In the genomic region with DNA sequence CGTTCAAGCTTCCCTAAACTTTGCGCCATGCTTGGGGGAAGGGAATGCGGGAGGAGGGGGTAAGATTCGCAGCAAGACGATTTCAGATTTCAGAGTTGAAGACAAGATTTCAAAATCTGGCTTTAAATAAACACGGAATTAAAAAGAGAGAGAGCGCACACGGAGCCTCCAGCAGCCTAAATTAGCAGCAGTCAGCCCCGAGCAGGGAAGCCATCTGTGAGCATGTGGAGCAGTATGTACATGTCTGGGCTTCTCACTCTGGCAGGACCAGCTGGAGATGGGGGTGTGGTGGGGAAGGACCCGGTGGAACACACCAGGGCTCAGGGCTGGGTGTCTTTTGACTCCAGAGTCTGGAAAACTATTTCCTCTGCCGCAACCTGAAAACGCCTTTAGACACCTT, we compare ENCODE assay signal across 10 mouse cellular contexts. TPM values are rescaled to one million over a fixed set of nuclear protein-coding genes. Genes with fewer than 3 reads are reported as not detected.
DNase-seq lines count a peak whose midpoint lies in the region; ATAC-seq and TF ChIP-seq lines count a peak whose summit lies in the region.
"Had no signal": no experiment of that assay in that cellular context is flagged by ENCODE, and none has a peak within 500 bp of the region (broad histone marks: within the 10 kb centered on the region; RNA-seq: fewer than 3 reads in every experiment).

No protein-coding gene starts in this region.

- no peaks in the 10 kb centered on the region for H3K36me3 ChIP-seq in midbrain, embryonic 12.5 days
- no peaks in the 10 kb centered on the region for H3K36me3 ChIP-seq in midbrain, postnatal 0 days (ENCODE audit: insufficient read depth, low read length)
- H3K36me3 ChIP-seq in stomach, embryonic 16.5 days (ENCODE audit: control insufficient read depth, insufficient read depth, low read length) = no peaks in the 10 kb centered on the region
- H3K36me3 ChIP-seq: heart, embryonic 12.5 days had no signal

- peak; percentile 38 for ATAC-seq in frontal cortex, adult (ENCODE audit: low TSS enrichment)
- ATAC-seq in midbrain, embryonic 12.5 days (ENCODE audit: low FRiP score, low read depth) = no peak
- ATAC-seq in midbrain, postnatal 0 days (ENCODE audit: low FRiP score) = no peak
- ATAC-seq in stomach, embryonic 16.5 days (ENCODE audit: insufficient read depth, low FRiP score) = peak; percentile 46; the same call in 1 of the 2 replicates

- H3K4me3 ChIP-seq in midbrain, embryonic 12.5 days = no peak overlapping the region
- no peak overlapping the region for H3K4me3 ChIP-seq in midbrain, postnatal 0 days (ENCODE audit: low read depth, low read length)
- 0 out of 2 replicates have a peak overlapping the region, but pooled peaks have one; percentile 0 for H3K4me3 ChIP-seq in stomach, embryonic 16.5 days (replicated peaks; ENCODE audit: low read length)
- H3K4me3 ChIP-seq: heart, embryonic 12.5 days had no signal

- H3K9ac ChIP-seq in midbrain, embryonic 12.5 days (replicated peaks) = 0 out of 2 replicates have a peak overlapping the region, but pooled peaks have one; percentile 11
- H3K9ac ChIP-seq in midbrain, postnatal 0 days (replicated peaks; ENCODE audit: low read length, poor library complexity, severe bottlenecking) = no peak overlapping the region
- H3K9ac ChIP-seq in stomach, embryonic 16.5 days (ENCODE audit: low read length) = peak overlapping the region; percentile 38; the same call in 1 of the 2 replicates
- H3K9ac ChIP-seq: heart, embryonic 12.5 days; liver, embryonic 14.5 days had no signal

- 0 out of 2 replicates have a peak overlapping the region, but pooled peaks have one; percentile 6 for H3K27ac ChIP-seq in midbrain, embryonic 12.5 days (replicated peaks)
- no peak overlapping the region for H3K27ac ChIP-seq in midbrain, postnatal 0 days (ENCODE audit: low read depth, low read length)
- peak overlapping the region; percentile 94 for H3K27ac ChIP-seq in stomach, embryonic 16.5 days (ENCODE audit: low read length)
- H3K27ac ChIP-seq: liver, embryonic 14.5 days had no signal

- intact Hi-C loops in gastrocnemius, postnatal 36 days (cut with DNase I) = no loop called here

- no peaks in the 10 kb centered on the region for H3K9me3 ChIP-seq in midbrain, embryonic 12.5 days
- no peaks in the 10 kb centered on the region for H3K9me3 ChIP-seq in midbrain, postnatal 0 days (ENCODE audit: low read length)
- H3K9me3 ChIP-seq in stomach, embryonic 16.5 days (replicated peaks; ENCODE audit: control insufficient read depth, low read length) = no peaks in the 10 kb centered on the region
- H3K9me3 ChIP-seq: heart, embryonic 12.5 days had no signal

- peaks cover 46% of the 10 kb centered on the region for H3K4me1 ChIP-seq in midbrain, embryonic 12.5 days
- no peaks in the 10 kb centered on the region for H3K4me1 ChIP-seq in midbrain, postnatal 0 days (ENCODE audit: insufficient read depth, low read length)
- peaks cover 57% of the 10 kb centered on the region for H3K4me1 ChIP-seq in stomach, embryonic 16.5 days (ENCODE audit: control insufficient read depth, insufficient read depth, low read length)

- no peak for DNase-seq in frontal cortex, postnatal 25 days (ENCODE audit: low spot score in 2 of 2)
- DNase-seq in midbrain, postnatal 0 days (ENCODE audit: low spot score) = no peak
- DNase-seq in left cerebral cortex, adult 18-20 months (ENCODE audit: low spot score in 2 of 2) = peak; percentile 69 to 86
- DNase-seq in gastrocnemius, postnatal 36 days = no peak
- DNase-seq in ovary, postnatal 10 days (ENCODE audit: low spot score) = no peak

- peaks cover 29% of the 10 kb centered on the region for H3K27me3 ChIP-seq in midbrain, embryonic 12.5 days
- no peaks in the 10 kb centered on the region for H3K27me3 ChIP-seq in midbrain, postnatal 0 days (ENCODE audit: insufficient read depth, low read length)
- H3K27me3 ChIP-seq in stomach, embryonic 16.5 days (ENCODE audit: control insufficient read depth, insufficient read depth, low read length) = no peaks in the 10 kb centered on the region

- 60% methylated on average over 12 of the region's 12 CpGs for WGBS in midbrain, embryonic 12.5 days
- 55% methylated on average over 12 of the region's 12 CpGs for WGBS in midbrain, postnatal 0 days
- WGBS in stomach, embryonic 16.5 days = 30% methylated on average over 12 of the region's 12 CpGs

- no peak for TF ChIP-seq CTCF in midbrain, postnatal 0 days (IDR thresholded peaks at IDR 0.05)

- no peak overlapping the region for H3K4me2 ChIP-seq in midbrain, embryonic 12.5 days (replicated peaks)
- no peak overlapping the region for H3K4me2 ChIP-seq in midbrain, postnatal 0 days (ENCODE audit: low read depth, low read length, poor library complexity, severe bottlenecking)
- H3K4me2 ChIP-seq in stomach, embryonic 16.5 days (ENCODE audit: low read depth, low read length) = peak overlapping the region; percentile 29; the same call in 1 of the 2 replicates
- H3K4me2 ChIP-seq: heart, embryonic 12.5 days had no signal

RNA-seq across cellular contexts. Expression of gene Baiap2, which starts 5.3 kb away (rescaled TPM):
- polyA plus RNA-seq in midbrain, embryonic 12.5 days (2016; fragmentation: Nextera tagmentation; extraction: Ambion mirVana) = 10.1 and 10.2 TPM in 2 replicates
- 23.8 and 32.7 TPM in 2 replicates for total RNA-seq in midbrain, postnatal 0 days (2014; rRNA removed)
- 18.0 TPM in 2 replicates for polyA plus RNA-seq in midbrain, postnatal 0 days (2015; fragmentation: Nextera tagmentation; extraction: Ambion mirVana)
- 100 to 1,000 TPM; 220 to 272 TPM for total RNA-seq in left cerebral cortex, adult 18-20 months (2021)
- polyA plus RNA-seq in stomach, embryonic 16.5 days (2015; fragmentation: Nextera tagmentation; extraction: Ambion mirVana) = 41.4 and 52.6 TPM in 2 replicates
- total RNA-seq in gastrocnemius, postnatal 36 days (2021) = 1 to 10 TPM; 1.8 to 2.6 TPM

RNA-seq across cellular contexts. Expression of gene Chmp6, which starts 24.0 kb away (rescaled TPM):
- 96.1 and 109 TPM in 2 replicates for polyA plus RNA-seq in midbrain, embryonic 12.5 days (2016; fragmentation: Nextera tagmentation; extraction: Ambion mirVana)
- 79.5 and 101 TPM in 2 replicates for total RNA-seq in midbrain, postnatal 0 days (2014; rRNA removed)
- 121 and 129 TPM in 2 replicates for polyA plus RNA-seq in midbrain, postnatal 0 days (2015; fragmentation: Nextera tagmentation; extraction: Ambion mirVana)
- 10 to 100 TPM; 37.1 to 41.8 TPM for total RNA-seq in left cerebral cortex, adult 18-20 months (2021)
- polyA plus RNA-seq in stomach, embryonic 16.5 days (2015; fragmentation: Nextera tagmentation; extraction: Ambion mirVana) = 80.1 and 82.0 TPM in 2 replicates
- 10 to 100 TPM; 23.6 to 28.6 TPM for total RNA-seq in gastrocnemius, postnatal 36 days (2021)

Comparison
In these comparisons a context has a peak if more than half of its experiments do, and no peak if none do; other contexts are left out.
1. ATAC-seq: peak in frontal cortex, adult (single experiment) and stomach, embryonic 16.5 days (single experiment); none in midbrain, embryonic 12.5 days (single experiment) and midbrain, postnatal 0 days (single experiment).
2. DNase-seq: peak in left cerebral cortex, adult 18-20 months (2 of 2); none in frontal cortex, postnatal 25 days (0 of 2), midbrain, postnatal 0 days (single experiment), gastrocnemius, postnatal 36 days (0 of 2) and ovary, postnatal 10 days (single experiment).